Mouse (Mus musculus): ENCODE measurements around the gene Irf4.

DNA sequence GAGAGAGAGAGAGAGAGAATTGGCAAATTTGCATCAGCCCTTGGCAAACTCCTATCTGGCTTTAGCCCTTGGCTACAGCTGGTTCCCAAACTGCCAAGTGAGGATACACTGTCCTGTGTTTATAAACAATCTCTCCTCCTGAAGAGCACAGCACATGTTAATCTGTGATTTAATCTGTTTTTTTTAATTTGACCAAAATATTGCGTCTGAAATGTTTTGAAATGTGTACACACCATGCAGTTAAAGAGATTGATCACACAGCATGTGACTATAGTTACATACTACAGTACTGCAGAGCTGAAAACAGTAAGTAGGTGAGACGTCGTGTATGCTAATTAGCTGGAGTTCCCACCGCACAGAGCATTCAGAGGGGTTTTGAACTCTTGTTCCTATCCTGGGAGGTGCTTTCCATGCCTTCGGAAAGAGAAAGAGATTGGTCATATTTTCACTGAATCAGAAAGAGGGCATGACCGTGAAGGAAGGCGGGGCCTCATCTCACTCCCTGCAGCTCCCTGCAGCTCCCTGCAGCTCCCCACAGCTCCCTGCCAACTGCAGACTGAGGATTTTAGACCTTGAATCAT, 24.2 kb upstream of the Irf4 start:
- TF ChIP-seq POLR2A (IDR thresholded peaks at IDR 0.05; ENCODE audit: control insufficient read depth, extremely low read depth, insufficient read depth, low read length, poor library complexity) (no peak), CTCF (IDR thresholded peaks at IDR 0.05; ENCODE audit: borderline replicate concordance, control insufficient read depth, extremely low read depth, insufficient read depth, low read length, poor library complexity) (no peak)

All from thymus, adult 2 months (tissue).